ENCODE assay signal across 9 mouse cellular contexts in the genomic region with DNA sequence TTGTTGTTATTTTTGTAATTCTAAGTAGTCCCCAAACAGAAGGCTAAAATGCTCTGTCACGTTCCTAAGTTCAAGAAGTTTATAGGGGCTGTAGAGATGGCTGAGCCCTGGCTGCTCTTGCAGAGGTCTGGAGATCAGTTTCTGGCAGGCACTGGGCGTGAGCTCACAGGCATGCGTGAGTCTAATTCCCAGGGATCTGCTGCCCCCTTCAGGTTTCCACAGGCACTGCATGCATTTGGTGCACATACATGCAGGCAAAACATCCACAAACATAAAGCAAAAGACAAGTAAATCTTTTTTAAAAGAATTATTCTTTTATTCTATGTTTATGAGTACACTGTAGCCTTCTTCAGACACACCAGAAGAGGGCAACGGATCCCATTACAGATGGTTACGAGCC. TPM values are rescaled to one million over a fixed set of nuclear protein-coding genes. Genes with fewer than 3 reads are reported as not detected.
DNase-seq lines count a peak whose midpoint lies in the region; ATAC-seq and TF ChIP-seq lines count a peak whose summit lies in the region.
"Had no signal": no experiment of that assay in that cellular context is flagged by ENCODE, and none has a peak within 500 bp of the region (broad histone marks: within the 10 kb centered on the region; RNA-seq: fewer than 3 reads in every experiment).

No protein-coding gene starts in this region.

- peak; percentile 59 to 91 for TF ChIP-seq CTCF in CH12.LX (conservative IDR thresholded peaks at IDR 0.05 in 1 of 2, IDR thresholded peaks at IDR 0.05 in 1 of 2; ENCODE audit: low read depth in 2 of 2, low read length in 2 of 2)

- peak; percentile 90 for TF ChIP-seq RAD21 in CH12.LX (IDR thresholded peaks at IDR 0.05; ENCODE audit: low read depth, low read length)

- H3K36me3 ChIP-seq in kidney, embryonic 16.5 days (ENCODE audit: insufficient read depth, low read length), result no peaks in the 10 kb centered on the region
- no peaks in the 10 kb centered on the region for H3K36me3 ChIP-seq in CH12.LX (replicated peaks in 1 of 2; ENCODE audit: control insufficient read depth in 1 of 2, insufficient read depth in 1 of 2, low read length in 1 of 2)
- no peaks in the 10 kb centered on the region for H3K36me3 ChIP-seq in intestine, embryonic 16.5 days (ENCODE audit: control insufficient read depth, insufficient read depth, low read length)
- H3K36me3 ChIP-seq: lung, embryonic 15.5 days had no signal

- WGBS in kidney, embryonic 16.5 days, result 46% methylated on average over 5 of the region's 5 CpGs
- 56% methylated on average over 5 of the region's 5 CpGs for WGBS in intestine, embryonic 16.5 days

- no peak overlapping the region for H3K9ac ChIP-seq in kidney, embryonic 16.5 days (replicated peaks; ENCODE audit: low read length)
- H3K9ac ChIP-seq in CH12.LX (ENCODE audit: insufficient read depth, low read depth), result no peak overlapping the region
- no peak overlapping the region for H3K9ac ChIP-seq in intestine, embryonic 16.5 days (ENCODE audit: low read depth, low read length)
- H3K9ac ChIP-seq: lung, embryonic 15.5 days had no signal

- H3K4me2 ChIP-seq in kidney, embryonic 16.5 days (replicated peaks; ENCODE audit: low read depth, low read length), result no peak overlapping the region
- H3K4me2 ChIP-seq in CH12.LX (ENCODE audit: insufficient read depth, low read depth, poor library complexity, severe bottlenecking), result no peak overlapping the region
- no peak overlapping the region for H3K4me2 ChIP-seq in intestine, embryonic 16.5 days (ENCODE audit: low read depth, low read length)
- H3K4me2 ChIP-seq: lung, embryonic 15.5 days had no signal

- no peak for ATAC-seq in kidney, embryonic 16.5 days (ENCODE audit: low FRiP score, low TSS enrichment)
- ATAC-seq in intestine, embryonic 16.5 days, result no peak

- in situ Hi-C loops in CH12.LX (cut with MboI; ENCODE audit: low pct_ligation_motif_present, low pct_unique_long_range_greater_than_20kb, low sequenced_read_pairs), result loop anchor here (5.0 kb wide), 1 partner anchor 35 kb away; no protein-coding TSS in a partner anchor

- TF ChIP-seq EP300 in CH12.LX (IDR thresholded peaks at IDR 0.05; ENCODE audit: low read length), result no peak

- dilution Hi-C loops in CH12.LX (cut with MboI; ENCODE audit: extremely low pct_ligation_motif_present, extremely low pct_unique_long_range_greater_than_20kb, low sequenced_read_pairs), result no loop called here

- no peak overlapping the region for H3K27ac ChIP-seq in kidney, embryonic 16.5 days (ENCODE audit: low read length)
- no peak overlapping the region for H3K27ac ChIP-seq in CH12.LX (ENCODE audit: insufficient read depth, low read depth)
- no peak overlapping the region for H3K27ac ChIP-seq in intestine, embryonic 16.5 days (ENCODE audit: low read length)
- H3K27ac ChIP-seq: lung, embryonic 15.5 days had no signal

- peaks cover 11% of the 10 kb centered on the region for H3K27me3 ChIP-seq in kidney, embryonic 16.5 days (ENCODE audit: insufficient read depth, low read length)
- H3K27me3 ChIP-seq in CH12.LX (replicated peaks), result peaks cover 58% of the 10 kb centered on the region
- H3K27me3 ChIP-seq in intestine, embryonic 16.5 days (replicated peaks; ENCODE audit: control insufficient read depth, insufficient read depth, low read length), result peaks cover 3% of the 10 kb centered on the region; the same call in 1 of the 2 replicates

- DNase-seq in kidney, adult 9 months, result peak; percentile 42
- DNase-seq in CH12.LX (ENCODE audit: extremely low read depth) (peak; percentile 58), MEL-GATA-1-ER (ENCODE audit: extremely low read depth, low read depth) (peak; percentile 26)
- peak; percentile 43 for DNase-seq in forelimb bud, embryonic 11.5 days (ENCODE audit: low read depth, low spot score)
- DNase-seq in retina, embryonic 14.5 days (ENCODE audit: low spot score), result peak; percentile 61

- TF ChIP-seq POLR2A in CH12.LX (IDR thresholded peaks at IDR 0.05; ENCODE audit: low read depth, low read length), result no peak

- H3K4me3 ChIP-seq in kidney, embryonic 16.5 days (ENCODE audit: low read length), result no peak overlapping the region
- no peak overlapping the region for H3K4me3 ChIP-seq in CH12.LX (replicated peaks in 1 of 3; ENCODE audit: low read depth in 2 of 3, low read length in 2 of 3, poor library complexity in 1 of 3)
- no peak overlapping the region for H3K4me3 ChIP-seq in intestine, embryonic 16.5 days (ENCODE audit: low read length)
- H3K4me3 ChIP-seq: lung, embryonic 15.5 days had no signal

- H3K79me2 ChIP-seq in CH12.LX (replicated peaks; ENCODE audit: control insufficient read depth, extremely low read depth, insufficient read depth, poor library complexity, severe bottlenecking), result no peaks in the 10 kb centered on the region

- peaks cover 1% of the 10 kb centered on the region; the same call in 1 of the 2 replicates for H3K4me1 ChIP-seq in kidney, embryonic 16.5 days (ENCODE audit: insufficient read depth, low read length)
- no peaks in the 10 kb centered on the region for H3K4me1 ChIP-seq in CH12.LX (ENCODE audit: control insufficient read depth in 1 of 2, insufficient read depth in 2 of 2)
- 0 out of 2 replicates have a peak, but pooled peaks cover under 1% of the 10 kb centered on the region for H3K4me1 ChIP-seq in intestine, embryonic 16.5 days (ENCODE audit: control insufficient read depth, insufficient read depth, low read length)
- H3K4me1 ChIP-seq: lung, embryonic 15.5 days had no signal

- H3K9me3 ChIP-seq in kidney, embryonic 16.5 days (ENCODE audit: low read length), result peaks cover 3% of the 10 kb centered on the region; the same call in 1 of the 2 replicates
- H3K9me3 ChIP-seq in CH12.LX (replicated peaks; ENCODE audit: low read length), result peaks cover 4% of the 10 kb centered on the region
- no peaks in the 10 kb centered on the region for H3K9me3 ChIP-seq in intestine, embryonic 16.5 days (ENCODE audit: control insufficient read depth, low read length)

TF ChIP-seq in CH12.LX, 34 proteins besides CTCF, POLR2A, EP300 and RAD21 (continues in another document):
- no peak for TF ChIP-seq ELF1 (IDR thresholded peaks at IDR 0.05; ENCODE audit: low read depth, low read length)
- no peak for TF ChIP-seq MAX (IDR thresholded peaks at IDR 0.05; ENCODE audit: low read length)
- TF ChIP-seq USF1 (IDR thresholded peaks at IDR 0.05; ENCODE audit: low read depth, low read length), result no peak
- no peak for TF ChIP-seq USF2 (conservative IDR thresholded peaks at IDR 0.05; ENCODE audit: low read depth, low read length)
- no peak for TF ChIP-seq MEF2A (IDR thresholded peaks at IDR 0.05; ENCODE audit: borderline replicate concordance, low read depth, low read length)
- TF ChIP-seq PAX5 (IDR thresholded peaks at IDR 0.05; ENCODE audit: low read length), result no peak
- TF ChIP-seq POLR2AphosphoS2 (IDR thresholded peaks at IDR 0.05; ENCODE audit: low read depth, low read length), result no peak
- no peak for TF ChIP-seq ZMIZ1 (IDR thresholded peaks at IDR 0.05; ENCODE audit: low read depth, low read length)
- no peak for TF ChIP-seq NRF1 (IDR thresholded peaks at IDR 0.05; ENCODE audit: low read depth, low read length)
- peak; percentile 83 for TF ChIP-seq SMC3 (IDR thresholded peaks at IDR 0.05; ENCODE audit: low read depth, low read length)
- no peak for TF ChIP-seq HCFC1 (IDR thresholded peaks at IDR 0.05; ENCODE audit: low read depth, low read length)
- no peak for TF ChIP-seq ETS1 (conservative IDR thresholded peaks at IDR 0.05; ENCODE audit: low read depth, low read length)
- TF ChIP-seq BHLHE40 (IDR thresholded peaks at IDR 0.05; ENCODE audit: low read depth, low read length), result no peak
- TF ChIP-seq E2F4 (IDR thresholded peaks at IDR 0.05; ENCODE audit: insufficient replicate concordance, low read depth, low read length), result no peak
- TF ChIP-seq SIN3A (IDR thresholded peaks at IDR 0.05; ENCODE audit: low read length), result no peak
- no peak for TF ChIP-seq TBP (conservative IDR thresholded peaks at IDR 0.05; ENCODE audit: low read depth, low read length)
- no peak for TF ChIP-seq UBTF (IDR thresholded peaks at IDR 0.05; ENCODE audit: low read depth, low read length)
- peak; percentile 23; the same call in 1 of the 2 replicates for TF ChIP-seq ZC3H11A (IDR thresholded peaks at IDR 0.05; ENCODE audit: low read depth, low read length)
- TF ChIP-seq MAFK (IDR thresholded peaks at IDR 0.05; ENCODE audit: insufficient replicate concordance, low read length), result no peak

RNA-seq across cellular contexts. Expression of gene Nphs1, which starts 14.3 kb away (rescaled TPM):
- 5.4 and 5.5 TPM in 2 replicates for polyA plus RNA-seq in kidney, embryonic 16.5 days (2015; fragmentation: Nextera tagmentation; extraction: Ambion mirVana)
- 2.1 and 2.4 TPM in 2 replicates for total RNA-seq in CH12.LX (2012; rRNA removed)
- total RNA-seq in CH12.LX (2014; rRNA removed), result not detected in 2 replicates
- 1.0 TPM in 1 of 2 replicates, not detected in the other for polyA plus RNA-seq in CH12.LX (2012; ENCODE audit: insufficient read length, low read depth)
- polyA plus RNA-seq in intestine, embryonic 16.5 days (2015; fragmentation: Nextera tagmentation; extraction: Ambion mirVana), result 0.94 and 1.8 TPM in 2 replicates
- total RNA-seq: heart, adult 18-20 months had no signal
- polyA plus RNA-seq: lung, embryonic 15.5 days had no signal

RNA-seq across cellular contexts. Expression of gene Kirrel2, which starts 14.9 kb away (rescaled TPM):
- polyA plus RNA-seq in kidney, embryonic 16.5 days (2015; fragmentation: Nextera tagmentation; extraction: Ambion mirVana), result 0.78 and 1.1 TPM in 2 replicates
- not detected in 2 replicates for total RNA-seq in CH12.LX (2012; rRNA removed)
- not detected in 2 replicates for total RNA-seq in CH12.LX (2014; rRNA removed)
- not detected in 2 replicates for polyA plus RNA-seq in CH12.LX (2012; ENCODE audit: insufficient read length, low read depth)
- polyA plus RNA-seq in intestine, embryonic 16.5 days (2015; fragmentation: Nextera tagmentation; extraction: Ambion mirVana), result 1.0 and 1.1 TPM in 2 replicates
- total RNA-seq: heart, adult 18-20 months had no signal
- polyA plus RNA-seq: lung, embryonic 15.5 days had no signal

RNA-seq across cellular contexts. Expression of gene Prodh2, which starts 21.0 kb away (rescaled TPM):
- polyA plus RNA-seq in kidney, embryonic 16.5 days (2015; fragmentation: Nextera tagmentation; extraction: Ambion mirVana), result 21.1 and 27.6 TPM in 2 replicates
- total RNA-seq in CH12.LX (2012; rRNA removed) (not detected in 2 replicates), CH12.LX (2014; rRNA removed) (not detected in 2 replicates)
- not detected in 2 replicates for polyA plus RNA-seq in CH12.LX (2012; ENCODE audit: insufficient read length, low read depth)
- polyA plus RNA-seq in intestine, embryonic 16.5 days (2015; fragmentation: Nextera tagmentation; extraction: Ambion mirVana), result 9.9 and 13.0 TPM in 2 replicates
- total RNA-seq: heart, adult 18-20 months had no signal

RNA-seq across cellular contexts. Expression of gene Aplp1, which starts 27.1 kb away (rescaled TPM):
- polyA plus RNA-seq in kidney, embryonic 16.5 days (2015; fragmentation: Nextera tagmentation; extraction: Ambion mirVana), result 27.9 and 31.5 TPM in 2 replicates
- total RNA-seq in CH12.LX (2012; rRNA removed) (0.34 and 0.93 TPM in 2 replicates), CH12.LX (2014; rRNA removed) (not detected in 2 replicates)
- 0.10 TPM in 1 of 2 replicates, not detected in the other for polyA plus RNA-seq in CH12.LX (2012; ENCODE audit: insufficient read length, low read depth)
- 32.4 and 33.3 TPM in 2 replicates for polyA plus RNA-seq in intestine, embryonic 16.5 days (2015; fragmentation: Nextera tagmentation; extraction: Ambion mirVana)

RNA-seq across cellular contexts. Expression of gene Nfkbid, which starts 50.9 kb away (rescaled TPM):
- 1.6 and 2.0 TPM in 2 replicates for polyA plus RNA-seq in kidney, embryonic 16.5 days (2015; fragmentation: Nextera tagmentation; extraction: Ambion mirVana)
- 133 and 161 TPM in 2 replicates for total RNA-seq in CH12.LX (2012; rRNA removed)
- total RNA-seq in CH12.LX (2014; rRNA removed), result 131 and 144 TPM in 2 replicates
- 175 and 197 TPM in 2 replicates for polyA plus RNA-seq in CH12.LX (2012; ENCODE audit: insufficient read length, low read depth)
- polyA plus RNA-seq in intestine, embryonic 16.5 days (2015; fragmentation: Nextera tagmentation; extraction: Ambion mirVana), result 2.6 TPM in 2 replicates

Comparison
In these comparisons a context has a peak if more than half of its experiments do, and no peak if none do; other contexts are left out.
1. RNA of gene Prodh2, which starts 21.0 kb away (polyA plus RNA-seq): 21.1 to 27.6 TPM in kidney, embryonic 16.5 days and 9.9 to 13.0 TPM in intestine, embryonic 16.5 days; not detected in CH12.LX; every median in the first group is over 10 times any median in the second.
2. Peak in every context shown above with its lines, with median percentiles within 50 percentile points of each other: DNase-seq.